ENCODE assay signal across 13 mouse cellular contexts in the genomic region with DNA sequence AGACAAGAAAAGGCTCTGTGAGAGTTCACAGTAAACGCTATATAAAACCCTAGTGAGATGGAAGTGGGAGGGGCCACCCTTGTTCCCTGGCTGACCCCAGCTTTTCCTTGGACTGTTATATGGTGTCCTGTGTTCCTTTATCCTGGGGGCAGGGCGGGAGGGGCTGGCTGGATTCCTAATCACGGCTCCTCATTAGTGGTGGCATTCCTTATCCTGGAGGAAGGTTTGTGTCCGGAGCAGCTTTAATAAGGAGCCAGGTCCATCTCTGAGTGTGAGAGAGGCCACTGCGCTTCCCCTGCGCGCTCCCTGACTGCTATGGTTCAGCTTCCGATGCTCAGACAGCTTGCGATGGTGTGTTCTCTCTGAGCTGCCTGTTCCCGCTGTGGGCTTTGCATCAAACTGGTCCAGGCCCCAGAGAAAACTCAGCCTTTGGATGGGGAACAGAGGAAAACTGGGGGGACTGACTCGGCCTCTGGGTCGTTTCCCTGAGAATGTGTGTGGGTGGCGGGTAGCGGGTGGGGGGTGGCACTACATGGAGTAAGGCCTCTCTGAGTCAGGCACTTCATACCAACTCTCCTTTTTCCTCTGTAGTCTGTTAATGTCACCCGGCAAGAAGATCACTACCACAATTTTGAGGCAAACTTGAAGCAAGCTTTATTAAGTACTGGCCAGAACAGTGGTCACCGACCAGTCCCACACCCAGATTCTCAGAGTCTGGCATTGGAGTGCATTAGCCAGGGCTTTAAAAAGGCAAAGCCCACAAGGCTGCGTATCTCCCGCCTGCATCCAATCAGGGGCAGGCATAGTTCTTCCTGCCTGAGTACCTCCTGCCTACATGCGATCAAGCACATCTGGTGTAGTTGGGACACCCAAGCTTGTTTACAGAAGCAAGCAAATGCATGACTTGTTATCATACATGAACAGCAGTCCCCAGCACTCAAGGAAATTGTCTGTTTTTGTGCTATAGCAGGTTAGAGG. TPM values are rescaled to one million over a fixed set of nuclear protein-coding genes. Genes with fewer than 3 reads are reported as not detected.
A peak's percentile ranks its signal among the peaks of the same experiment; 100 is the strongest.
DNase-seq lines count a peak whose midpoint lies in the region; ATAC-seq lines count a peak whose summit lies in the region.
"Had no signal": no experiment of that assay in that cellular context is flagged by ENCODE, and none has a peak within 500 bp of the region (broad histone marks: within the 10 kb centered on the region; RNA-seq: fewer than 3 reads in every experiment).

No protein-coding gene starts in this region.

- no peak for ATAC-seq in forebrain, embryonic 12.5 days (ENCODE audit: low FRiP score)
- no peak for ATAC-seq in forebrain, embryonic 14.5 days
- ATAC-seq in neural tube, embryonic 11.5 days (ENCODE audit: insufficient read depth, low FRiP score, low TSS enrichment): no peak

- H3K36me3 ChIP-seq in forebrain, embryonic 12.5 days (replicated peaks): 0 out of 2 replicates have a peak, but pooled peaks cover 3% of the 10 kb centered on the region
- peaks cover 5% of the 10 kb centered on the region; the same call in 1 of the 2 replicates for H3K36me3 ChIP-seq in forebrain, embryonic 14.5 days (ENCODE audit: control insufficient read depth, insufficient read depth, low read length)
- no peaks in the 10 kb centered on the region for H3K36me3 ChIP-seq in neural tube, embryonic 11.5 days (ENCODE audit: control insufficient read depth, insufficient read depth, low read length)
- no peaks in the 10 kb centered on the region for H3K36me3 ChIP-seq in limb, embryonic 10.5 days
- H3K36me3 ChIP-seq: lung, embryonic 15.5 days had no signal

- no peak overlapping the region for H3K4me2 ChIP-seq in forebrain, embryonic 12.5 days
- H3K4me2 ChIP-seq in forebrain, embryonic 14.5 days (ENCODE audit: low read length): no peak overlapping the region
- no peak overlapping the region for H3K4me2 ChIP-seq in neural tube, embryonic 11.5 days (ENCODE audit: low read depth)
- H3K4me2 ChIP-seq: lung, embryonic 15.5 days; neural tube, embryonic 15.5 days had no signal

- 39% methylated on average over 19 of the region's 19 CpGs for WGBS in forebrain, embryonic 12.5 days
- 33% methylated on average over 19 of the region's 19 CpGs for WGBS in forebrain, embryonic 14.5 days
- 50% methylated on average over 19 of the region's 19 CpGs for WGBS in neural tube, embryonic 11.5 days
- WGBS in limb, embryonic 10.5 days: 39% methylated on average over 19 of the region's 19 CpGs

- H3K4me3 ChIP-seq in forebrain, embryonic 12.5 days (replicated peaks): no peak overlapping the region
- H3K4me3 ChIP-seq in forebrain, embryonic 14.5 days (ENCODE audit: low read depth, low read length): no peak overlapping the region
- no peak overlapping the region for H3K4me3 ChIP-seq in neural tube, embryonic 11.5 days (ENCODE audit: low read depth, low read length)
- no peak overlapping the region for H3K4me3 ChIP-seq in limb, embryonic 10.5 days
- H3K4me3 ChIP-seq: lung, embryonic 15.5 days; neural tube, embryonic 15.5 days had no signal

- H3K9me3 ChIP-seq in forebrain, embryonic 12.5 days: no peaks in the 10 kb centered on the region
- no peaks in the 10 kb centered on the region for H3K9me3 ChIP-seq in forebrain, embryonic 14.5 days (replicated peaks; ENCODE audit: control insufficient read depth, low read length)
- no peaks in the 10 kb centered on the region for H3K9me3 ChIP-seq in neural tube, embryonic 11.5 days (ENCODE audit: control insufficient read depth, low read length)
- no peaks in the 10 kb centered on the region for H3K9me3 ChIP-seq in limb, embryonic 10.5 days (replicated peaks)
- H3K9me3 ChIP-seq: lung, embryonic 15.5 days; neural tube, embryonic 15.5 days had no signal

- H3K9ac ChIP-seq in forebrain, embryonic 12.5 days: no peak overlapping the region
- no peak overlapping the region for H3K9ac ChIP-seq in forebrain, embryonic 14.5 days (ENCODE audit: low read length)
- H3K9ac ChIP-seq in neural tube, embryonic 11.5 days (ENCODE audit: low read length): no peak overlapping the region
- H3K9ac ChIP-seq: lung, embryonic 15.5 days; neural tube, embryonic 15.5 days had no signal

- H3K4me1 ChIP-seq in forebrain, embryonic 12.5 days: peaks cover 32% of the 10 kb centered on the region
- no peaks in the 10 kb centered on the region for H3K4me1 ChIP-seq in forebrain, embryonic 14.5 days (ENCODE audit: control insufficient read depth, insufficient read depth, low read length)
- peaks cover 22% of the 10 kb centered on the region for H3K4me1 ChIP-seq in neural tube, embryonic 11.5 days (ENCODE audit: control insufficient read depth, insufficient read depth, low read length)
- peaks cover 52% of the 10 kb centered on the region for H3K4me1 ChIP-seq in limb, embryonic 10.5 days

- 0 out of 2 replicates have a peak overlapping the region, but pooled peaks have one; percentile 54 for H3K27ac ChIP-seq in forebrain, embryonic 12.5 days
- no peak overlapping the region for H3K27ac ChIP-seq in forebrain, embryonic 14.5 days (ENCODE audit: low read depth, low read length)
- H3K27ac ChIP-seq in neural tube, embryonic 11.5 days (ENCODE audit: low read depth, low read length): 0 out of 2 replicates have a peak overlapping the region, but pooled peaks have one; percentile 6
- peak overlapping the region; percentile 37 for H3K27ac ChIP-seq in limb, embryonic 10.5 days
- H3K27ac ChIP-seq: lung, embryonic 15.5 days; neural tube, embryonic 15.5 days had no signal

- no peak for DNase-seq in forebrain, embryonic 14.5 days (ENCODE audit: low spot score)
- no peak for DNase-seq in neural tube, embryonic 11.5 days (ENCODE audit: low spot score)
- DNase-seq in neural tube, embryonic 10.5 days (ENCODE audit: extremely low spot score, low spot score): no peak
- DNase-seq in limb, embryonic 10.5 days (ENCODE audit: low spot score): peak; percentile 44
- no peak for DNase-seq in spleen, adult 18-20 months
- DNase-seq in spleen, postnatal 14 days (ENCODE audit: low spot score in 2 of 2): no peak
- DNase-seq in thymus, postnatal 36 days: no peak
- DNase-seq: heart, adult 18-20 months; kidney, adult 18-20 months; thymus, adult 2 months had no signal

- no peaks in the 10 kb centered on the region for H3K27me3 ChIP-seq in forebrain, embryonic 12.5 days
- no peaks in the 10 kb centered on the region for H3K27me3 ChIP-seq in forebrain, embryonic 14.5 days (replicated peaks; ENCODE audit: control insufficient read depth, insufficient read depth, low read length)
- no peaks in the 10 kb centered on the region for H3K27me3 ChIP-seq in neural tube, embryonic 11.5 days (ENCODE audit: control insufficient read depth, insufficient read depth, low read length)
- H3K27me3 ChIP-seq in limb, embryonic 10.5 days (ENCODE audit: low read depth, poor library complexity, severe bottlenecking): no peaks in the 10 kb centered on the region
- H3K27me3 ChIP-seq: neural tube, embryonic 15.5 days had no signal

RNA-seq across cellular contexts. Expression of a gene that starts 13.9 kb away (rescaled TPM):
- 18.6 and 19.5 TPM in 2 replicates for polyA plus RNA-seq in forebrain, embryonic 12.5 days (2016; fragmentation: Nextera tagmentation; extraction: Ambion mirVana)
- 11.2 and 17.8 TPM in 2 replicates for polyA plus RNA-seq in forebrain, embryonic 14.5 days (2014; fragmentation: Nextera tagmentation; extraction: Ambion mirVana)
- polyA plus RNA-seq in neural tube, embryonic 11.5 days (2014; fragmentation: Nextera tagmentation; extraction: Ambion mirVana): 7.9 and 11.3 TPM in 2 replicates
- 7.1 and 9.7 TPM in 2 replicates for polyA plus RNA-seq in limb, embryonic 10.5 days (2016; fragmentation: Nextera tagmentation; extraction: Ambion mirVana)

RNA-seq across cellular contexts. Expression of a gene that starts 46.3 kb away (rescaled TPM):
- 0.05 TPM in 1 of 2 replicates, not detected in the other for polyA plus RNA-seq in forebrain, embryonic 12.5 days (2016; fragmentation: Nextera tagmentation; extraction: Ambion mirVana)
- 0.09 and 0.10 TPM in 2 replicates for polyA plus RNA-seq in forebrain, embryonic 14.5 days (2014; fragmentation: Nextera tagmentation; extraction: Ambion mirVana)
- polyA plus RNA-seq in neural tube, embryonic 11.5 days (2014; fragmentation: Nextera tagmentation; extraction: Ambion mirVana): 0.11 TPM in 1 of 2 replicates, not detected in the other
- 0.11 and 0.26 TPM in 2 replicates for polyA plus RNA-seq in limb, embryonic 10.5 days (2016; fragmentation: Nextera tagmentation; extraction: Ambion mirVana)
